Mouse (Mus musculus) hindbrain, postnatal 0 days (tissue): ENCODE measurements around the gene Exosc8. TPM values are rescaled to one million over a fixed set of nuclear protein-coding genes. Genes with fewer than 3 reads are reported as not detected.

Source experiments
- ATAC-seq: fragments of 200-750 bp; cut with Nextera tagmentation; 2 replicates; pipeline ENCODE4 v1.8.0; 2017; ENCODE audit warnings: mild to moderate bottlenecking, moderate TSS enrichment, moderate library complexity
- DNase-seq: peaks from one replicate; pipeline ENCODE4 v3.0.0-alpha.2; 2015; ENCODE audit warnings: low spot score
- H3K27ac ChIP-seq: fragments of 300-500 bp; sonication (generic); 2 replicates; pipeline ENCODE4 v1.5.1; 2014; ENCODE audit warnings: mild to moderate bottlenecking
- H3K27me3 ChIP-seq: fragments of 300-500 bp; sonication (generic); 2 replicates; pipeline ENCODE4 v1.6.1; 2014; ENCODE audit warnings: low read length, mixed read lengths; ENCODE audit not compliant: insufficient read depth
- H3K36me3 ChIP-seq: fragments of 300-500 bp; sonication (generic); 2 replicates; pipeline ENCODE4 v1.6.1; 2014; ENCODE audit warnings: low read length, mixed read lengths; ENCODE audit not compliant: insufficient read depth
- H3K4me1 ChIP-seq: fragments of 300-500 bp; sonication (generic); 2 replicates; pipeline ENCODE4 v1.6.1; 2014; ENCODE audit warnings: antibody characterized with exemption, low read length, mixed read lengths; ENCODE audit not compliant: insufficient read depth
- H3K4me2 ChIP-seq: fragments of 300-500 bp; sonication (generic); 2 replicates; pipeline ENCODE4 v1.6.1; 2014; ENCODE audit warnings: low read depth, mild to moderate bottlenecking, low read length, moderate library complexity, mixed read lengths
- H3K4me3 ChIP-seq: fragments of 300-500 bp; sonication (generic); 2 replicates; pipeline ENCODE4 v1.5.1; 2014; ENCODE audit warnings: low read length
- H3K9ac ChIP-seq: fragments of 300-500 bp; sonication (generic); replicated peaks from 2 replicates; pipeline ENCODE4 v1.6.1; 2014; ENCODE audit warnings: mild to moderate bottlenecking, low read length, moderate library complexity, mixed read lengths
- H3K9me3 ChIP-seq: fragments of 300-500 bp; sonication (generic); 2 replicates; pipeline ENCODE4 v1.6.1; 2016; ENCODE audit warnings: low read length, mixed read lengths
- CTCF ChIP-seq: IDR thresholded peaks from 2 replicates; pipeline ENCODE4 v1.5.1; 2016; ENCODE audit warnings: antibody characterized with exemption, control low read depth, low read depth
- WGBS: fragments of 180-500 bp; shearing (Covaris S2); extraction: QIAGEN DNeasy Blood & Tissue Kit; methylation state at CpG from one replicate; pipeline ENCODE4 v1.1.7; 2014; 5-methylcytosine and 5-hydroxymethylcytosine counted together
- polyA plus RNA-seq: library from polyadenylated mRNA; unstranded; fragments of >200 nt; fragmentation: Nextera tagmentation; extraction: Ambion mirVana; gene quantifications from 2 replicates; pipeline ENCODE4 v1.2.1, GENCODE M21; 2015
- total RNA-seq: library from RNA; depleted of rRNA; stranded (reverse); fragments of >200 nt; gene quantifications from 2 replicates; pipeline ENCODE4 v1.2.3, GENCODE M21; 2014; rRNA removed

Exosc8 gene
- total RNA-seq: 36.8 and 37.3 TPM in 2 replicates
- polyA plus RNA-seq: 66.9 and 68.9 TPM in 2 replicates

DNA sequence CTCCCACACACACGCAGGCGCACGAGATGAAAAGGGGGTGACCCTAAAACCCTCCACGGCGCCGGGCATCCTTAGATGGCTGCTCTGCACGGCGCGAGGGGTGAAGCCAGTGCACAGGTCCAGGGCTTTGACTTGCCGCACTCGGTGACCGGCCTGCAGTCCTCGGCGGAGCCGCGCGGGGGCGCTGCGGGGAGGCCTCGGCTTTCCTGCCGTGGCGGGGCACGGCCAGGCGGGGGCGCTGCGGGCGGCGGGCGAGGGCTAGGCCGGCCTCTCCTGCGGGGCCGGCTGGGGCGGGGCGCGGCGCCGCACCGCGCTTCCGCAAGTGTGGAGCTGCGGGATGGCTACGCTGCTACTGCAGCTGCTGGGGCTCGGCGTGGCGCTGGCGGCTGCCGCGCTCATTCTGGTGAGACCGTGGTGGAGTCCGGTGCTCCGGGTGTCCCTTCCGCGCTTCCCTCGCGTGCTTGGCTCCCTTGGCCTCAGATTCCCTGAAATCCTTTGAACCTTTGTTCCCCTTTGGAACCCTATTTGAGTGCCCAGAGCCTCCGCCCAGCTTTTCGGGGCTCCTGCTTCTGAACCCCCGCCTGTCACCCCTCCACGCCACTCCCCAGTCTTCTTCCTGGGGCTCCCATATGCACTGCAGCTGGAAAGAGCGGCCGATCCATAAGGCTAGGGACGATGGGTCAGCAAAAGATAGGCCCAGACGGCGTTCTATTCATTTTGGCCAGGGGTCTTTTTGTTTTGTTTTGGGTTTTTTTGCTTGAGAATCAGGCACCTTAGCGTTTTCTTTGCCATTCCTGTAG lies at the start of gene Exosc8, which contains the start of gene Alg5:
Gene Exosc8, minus strand, starts transcription at position 147 of the 800 bp plus-strand sequence.
Gene Alg5, plus strand, starts transcription at position 293 of the 800 bp plus-strand sequence.
- DNase-seq (peak; percentile 90), ATAC-seq (peak; percentile 93)
- Histone ChIP-seq H3K36me3 (peaks cover 29% of the 10 kb centered on the region), H3K27me3 (no peaks in the 10 kb centered on the region), H3K27ac (peak within 1 kb of the TSS; percentile 99), H3K9me3 (no peaks in the 10 kb centered on the region), H3K9ac (peak within 1 kb of the TSS; percentile 96), H3K4me1 (peaks cover 4% of the 10 kb centered on the region; the same call in 1 of the 2 replicates), H3K4me2 (peak within 1 kb of the TSS; percentile 93), H3K4me3 (peak within 1 kb of the TSS; percentile 90)
- peak; percentile 74 for TF ChIP-seq CTCF
- under 1% methylated on average over 51 of the region's 65 CpGs for WGBS

DNA sequence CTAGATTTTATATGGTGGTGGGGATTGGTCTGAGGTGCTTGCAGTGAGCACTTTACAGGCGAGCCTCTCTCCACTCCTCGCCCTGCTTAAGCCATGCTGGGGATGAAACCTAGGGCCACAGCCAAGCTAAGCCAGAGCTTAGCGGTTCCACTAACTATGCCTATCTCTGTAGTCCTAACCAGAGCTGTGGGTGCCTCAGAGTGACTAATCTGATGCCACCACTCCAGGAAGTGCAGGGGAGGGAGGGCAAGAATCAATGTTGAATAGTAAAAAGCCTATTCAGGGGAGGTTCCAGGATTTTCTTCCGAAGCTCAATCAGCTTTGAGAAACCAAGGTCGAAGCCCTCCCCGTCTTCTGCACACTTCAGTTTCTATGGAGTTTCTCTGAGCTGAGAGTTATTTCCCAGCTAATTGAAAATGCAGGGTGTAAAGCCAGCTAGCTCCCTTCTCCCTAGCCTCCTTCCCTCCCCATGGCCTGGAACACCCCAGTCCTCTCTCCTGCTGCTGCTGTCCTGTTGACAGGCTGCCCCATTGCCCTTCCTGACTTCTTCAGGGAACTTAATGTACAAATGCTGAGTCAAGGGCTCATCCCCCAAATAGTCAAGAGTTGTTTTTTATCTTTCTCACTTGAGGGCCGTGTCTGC lies 40.9 kb upstream of the Exosc8 start:
- Histone ChIP-seq H3K4me2 (no peak overlapping the region), H3K27me3 (no peaks in the 10 kb centered on the region), H3K9me3 (no peaks in the 10 kb centered on the region), H3K9ac (no peak overlapping the region), H3K4me1 (no peaks in the 10 kb centered on the region), H3K36me3 (no peaks in the 10 kb centered on the region), H3K27ac (no peak overlapping the region; the same call in 1 of the 2 replicates), H3K4me3 (no peak overlapping the region)
- no peak for TF ChIP-seq CTCF
- DNase-seq: peak; percentile 23
- 55% methylated on average over 7 of the region's 7 CpGs for WGBS
- peak; percentile 53; the same call in 1 of the 2 replicates for ATAC-seq

DNA sequence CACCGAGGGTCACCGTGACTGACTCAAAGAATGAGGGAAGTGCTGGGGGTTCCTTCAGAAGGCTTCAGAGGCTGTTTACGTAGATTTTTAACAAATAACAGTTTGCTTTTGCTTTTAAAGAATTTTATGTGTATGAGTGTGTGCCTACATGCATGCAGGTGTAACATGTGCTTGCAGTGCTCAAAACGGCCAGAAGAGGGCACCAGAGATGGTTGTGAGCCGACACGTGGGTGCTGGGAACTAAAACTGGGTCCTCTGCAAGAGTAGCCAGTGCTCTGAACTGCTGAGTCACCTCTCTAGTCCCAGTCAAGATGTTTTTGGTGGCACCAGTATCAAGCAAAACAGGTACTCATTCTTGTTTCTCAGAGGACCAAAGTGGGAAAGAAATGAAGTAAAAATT lies 38.4 kb upstream of the Exosc8 start:
- DNase-seq: no peak

DNA sequence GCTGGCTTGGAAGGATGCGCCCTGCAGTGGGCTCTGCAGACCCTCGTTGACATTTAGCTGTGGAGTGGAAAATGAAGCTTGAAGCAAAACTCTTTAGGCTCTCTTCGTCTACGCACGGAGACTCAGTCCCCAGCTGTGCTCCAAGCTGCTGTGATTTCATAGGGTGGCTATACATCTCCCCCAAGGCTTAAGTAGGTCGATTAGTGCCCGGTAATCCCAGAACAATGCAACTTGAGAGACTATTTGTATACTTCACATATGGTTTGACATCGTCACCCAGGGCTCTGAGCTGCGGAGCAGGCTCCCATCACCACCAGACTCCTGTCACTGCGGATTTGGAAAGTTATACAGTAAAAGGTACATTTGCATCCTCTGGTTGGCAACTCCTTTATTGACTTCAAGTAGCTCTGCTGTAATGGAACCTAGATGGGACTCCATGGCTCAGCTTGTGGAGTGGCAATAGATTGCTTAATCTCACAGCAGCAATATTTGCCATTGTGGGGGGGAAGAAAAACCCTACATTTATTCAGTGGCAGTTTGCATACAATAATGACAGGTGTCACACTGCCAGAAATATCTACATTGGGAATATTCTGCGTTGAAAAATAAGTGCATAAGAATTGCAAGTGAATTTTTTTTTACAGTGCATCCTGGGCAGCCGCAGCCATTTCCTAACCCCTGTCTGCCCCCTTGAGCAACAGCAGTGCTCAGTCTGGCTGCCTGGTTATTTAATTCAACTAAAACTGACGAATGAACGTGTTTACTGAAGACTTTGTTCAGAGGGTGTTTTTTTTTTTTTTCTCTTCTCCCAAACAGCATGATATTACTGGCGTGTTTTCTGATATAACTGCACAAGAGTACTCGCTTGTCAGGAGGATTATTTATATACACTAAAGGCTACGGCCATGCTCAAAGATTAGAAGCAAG lies 34.4 kb upstream of the Exosc8 start:
- Histone ChIP-seq H3K36me3 (no peaks in the 10 kb centered on the region), H3K4me1 (no peaks in the 10 kb centered on the region), H3K9me3 (no peaks in the 10 kb centered on the region), H3K27ac (no peak overlapping the region), H3K27me3 (no peaks in the 10 kb centered on the region), H3K9ac (no peak overlapping the region), H3K4me3 (no peak overlapping the region), H3K4me2 (no peak overlapping the region)
- WGBS: 63% methylated on average over 17 of the region's 17 CpGs
- no peak for TF ChIP-seq CTCF
- no peak for ATAC-seq
- no peak for DNase-seq

More for the DNA sequence above, 38.4 kb upstream of the Exosc8 start:
- H3K27ac ChIP-seq: no peak overlapping the region
- no peaks in the 10 kb centered on the region for H3K36me3 ChIP-seq
- WGBS: 86% methylated on average over 6 of the region's 6 CpGs
- no peak overlapping the region for H3K4me3 ChIP-seq
- H3K9me3 ChIP-seq: no peaks in the 10 kb centered on the region
- no peaks in the 10 kb centered on the region for H3K27me3 ChIP-seq
- H3K4me2 ChIP-seq: no peak overlapping the region
- no peak overlapping the region for H3K9ac ChIP-seq
- H3K4me1 ChIP-seq: no peaks in the 10 kb centered on the region
- TF ChIP-seq CTCF: peak; percentile 19; the same call in 1 of the 2 replicates
- ATAC-seq: no peak

DNA sequence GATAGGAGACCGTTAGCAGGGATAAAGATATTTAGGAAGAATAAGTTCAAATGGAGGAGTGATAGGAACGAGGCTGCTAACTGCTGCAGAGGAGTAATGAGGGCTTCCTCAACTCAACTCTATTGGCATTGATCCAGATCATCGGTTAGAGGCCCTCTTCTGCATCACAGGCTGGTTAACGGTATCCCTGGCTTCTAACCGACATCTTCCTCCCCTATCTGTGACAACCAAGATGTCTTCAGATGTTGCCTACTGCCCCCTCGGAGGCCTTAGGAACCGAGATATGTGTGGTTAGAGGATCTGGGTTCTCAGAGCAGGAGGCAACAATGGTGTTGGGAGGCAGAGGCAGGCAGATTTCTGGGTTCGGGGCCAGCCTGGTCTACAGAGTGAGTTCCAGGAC lies 33.4 kb upstream of the Exosc8 start:
- H3K4me3 ChIP-seq: no peak overlapping the region
- no peak overlapping the region for H3K27ac ChIP-seq
- H3K36me3 ChIP-seq: no peaks in the 10 kb centered on the region
- H3K4me2 ChIP-seq: no peak overlapping the region
- 88% methylated on average over 8 of the region's 8 CpGs for WGBS
- H3K27me3 ChIP-seq: no peaks in the 10 kb centered on the region
- no peak for ATAC-seq
- TF ChIP-seq CTCF: no peak
- H3K9ac ChIP-seq: no peak overlapping the region
- no peaks in the 10 kb centered on the region for H3K4me1 ChIP-seq
- no peak for DNase-seq
- no peaks in the 10 kb centered on the region for H3K9me3 ChIP-seq

DNA sequence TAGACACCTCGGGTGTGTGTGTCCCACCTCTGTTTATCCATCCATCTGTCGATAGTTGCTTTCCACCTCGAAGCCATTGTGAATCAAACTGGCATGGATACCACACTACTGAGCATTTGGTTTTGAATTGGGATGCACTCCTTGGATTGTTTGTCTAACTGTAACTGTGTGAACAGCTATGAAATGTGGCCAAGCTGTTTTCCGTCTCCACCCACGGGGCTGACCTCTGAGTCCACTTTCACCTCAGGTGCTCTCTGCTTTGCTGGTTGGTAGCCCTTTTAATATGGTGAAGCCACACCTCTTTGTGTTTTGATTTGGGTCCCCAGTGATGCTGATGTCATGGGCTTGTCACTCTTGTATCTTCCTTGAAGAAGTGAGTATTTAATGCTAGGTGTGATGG lies 31.6 kb upstream of the Exosc8 start:
- no peak overlapping the region for H3K4me2 ChIP-seq
- H3K4me1 ChIP-seq: no peaks in the 10 kb centered on the region
- ATAC-seq: no peak
- no peak overlapping the region for H3K9ac ChIP-seq
- no peaks in the 10 kb centered on the region for H3K36me3 ChIP-seq
- H3K27ac ChIP-seq: no peak overlapping the region
- no peak for DNase-seq
- 87% methylated on average over 5 of the region's 5 CpGs for WGBS
- H3K27me3 ChIP-seq: no peaks in the 10 kb centered on the region
- no peaks in the 10 kb centered on the region for H3K9me3 ChIP-seq
- no peak overlapping the region for H3K4me3 ChIP-seq
- TF ChIP-seq CTCF: no peak
